Mouse (Mus musculus) intestine, postnatal 0 days (tissue): ENCODE data around the gene Plod1. TPM values are rescaled to one million over a fixed set of nuclear protein-coding genes. Genes with fewer than 3 reads are reported as not detected.

ENCODE experiments used
- ATAC-seq: fragments of 200-750 bp; cut with Nextera tagmentation; 2 replicates; pipeline ENCODE4 v1.8.0; 2017; ENCODE audit warnings: mild to moderate bottlenecking, moderate TSS enrichment, moderate library complexity
- H3K27ac ChIP-seq: fragments of 300-500 bp; sonication (generic); 2 replicates; pipeline ENCODE4 v1.5.1; 2014; ENCODE audit warnings: mild to moderate bottlenecking, low read depth, low read length, moderate library complexity
- H3K27me3 ChIP-seq: fragments of 300-500 bp; sonication (generic); replicated peaks from 2 replicates; pipeline ENCODE4 v1.6.1; 2014; ENCODE audit warnings: low read length, mixed read lengths; ENCODE audit not compliant: control insufficient read depth, insufficient read depth
- H3K36me3 ChIP-seq: fragments of 300-500 bp; sonication (generic); 2 replicates; pipeline ENCODE4 v1.6.1; 2014; ENCODE audit warnings: mild to moderate bottlenecking, moderate library complexity; ENCODE audit not compliant: control insufficient read depth, insufficient read depth
- H3K4me1 ChIP-seq: fragments of 300-500 bp; sonication (generic); replicated peaks from 2 replicates; pipeline ENCODE4 v1.6.1; 2014; ENCODE audit warnings: antibody characterized with exemption, low read length, mixed read lengths; ENCODE audit not compliant: control insufficient read depth, insufficient read depth
- H3K4me2 ChIP-seq: fragments of 300-500 bp; sonication (generic); replicated peaks from 2 replicates; pipeline ENCODE4 v1.6.1; 2014; ENCODE audit warnings: low read depth, mild to moderate bottlenecking, moderate library complexity
- H3K4me3 ChIP-seq: fragments of 300-500 bp; sonication (generic); 2 replicates; pipeline ENCODE4 v1.5.1; 2014; ENCODE audit warnings: low read depth, low read length
- H3K9ac ChIP-seq: fragments of 300-500 bp; sonication (generic); 2 replicates; pipeline ENCODE4 v1.6.1; 2014; ENCODE audit warnings: mild to moderate bottlenecking, low read depth, low read length
- H3K9me3 ChIP-seq: fragments of 300-500 bp; sonication (generic); 2 replicates; pipeline ENCODE4 v1.6.1; 2016; ENCODE audit warnings: mixed run types; ENCODE audit not compliant: control insufficient read depth
- CTCF ChIP-seq: sonication (generic); IDR thresholded peaks from 2 replicates; pipeline ENCODE4 v1.5.1; 2016; ENCODE audit warnings: low read depth, mild to moderate bottlenecking, control low read depth, antibody characterized with exemption, moderate library complexity
- WGBS: fragments of 180-500 bp; shearing (Covaris S2); extraction: QIAGEN DNeasy Blood & Tissue Kit; methylation state at CpG from one replicate; pipeline ENCODE4 v1.1.7; 2014; 5-methylcytosine and 5-hydroxymethylcytosine counted together
- polyA plus RNA-seq: library from polyadenylated mRNA; unstranded; fragments of >200 nt; fragmentation: Nextera tagmentation; extraction: Ambion mirVana; gene quantifications from 2 replicates; pipeline ENCODE4 v1.2.1, GENCODE M21; 2015

The Plod1 gene
- polyA plus RNA-seq, 1 experiment from 2014 or later = 28.8 TPM

GRCm38 (mm10) chr4:147918459-147919121, 18.0 kb downstream of the Plod1 start:
- Histone ChIP-seq H3K27ac (no peak overlapping the region), H3K9me3 (no peaks in the 10 kb centered on the region), H3K27me3 (no peaks in the 10 kb centered on the region), H3K4me2 (no peak overlapping the region), H3K9ac (no peak overlapping the region), H3K36me3 (peaks cover 28% of the 10 kb centered on the region; the same call in 1 of the 2 replicates), H3K4me1 (no peaks in the 10 kb centered on the region), H3K4me3 (no peak overlapping the region)
- ATAC-seq = peak; percentile 58; the same call in 1 of the 2 replicates
- WGBS = 58% methylated on average over 7 of the region's 7 CpGs
- TF ChIP-seq CTCF = peak; percentile 82

DNA sequence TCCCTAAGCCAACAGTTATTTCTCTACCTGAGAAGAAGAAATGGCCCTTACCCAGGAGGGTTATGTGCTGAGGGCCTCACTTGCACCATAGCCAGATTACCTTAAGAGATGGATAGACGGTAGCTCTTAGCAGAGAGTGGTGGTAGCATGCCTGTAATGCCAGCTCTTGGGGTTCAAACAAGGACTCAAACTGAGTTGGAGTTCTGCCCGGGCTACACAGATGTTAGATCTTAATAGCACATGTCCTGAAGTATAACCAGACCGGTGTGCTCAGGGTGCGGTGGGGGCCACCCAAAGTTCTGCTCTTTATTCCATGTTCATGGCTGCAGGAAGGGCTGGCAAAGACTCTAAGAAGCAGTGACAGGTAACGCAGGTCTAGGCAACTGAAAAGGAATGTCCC, 27.1 kb downstream of the Plod1 start:
- Histone ChIP-seq H3K4me2 (no peak overlapping the region), H3K27me3 (no peaks in the 10 kb centered on the region), H3K4me1 (no peaks in the 10 kb centered on the region), H3K9ac (no peak overlapping the region), H3K27ac (no peak overlapping the region), H3K36me3 (peaks cover 18% of the 10 kb centered on the region; the same call in 1 of the 2 replicates), H3K9me3 (no peaks in the 10 kb centered on the region), H3K4me3 (no peak overlapping the region)
- ATAC-seq = no peak
- TF ChIP-seq CTCF = no peak
- 94% methylated on average over 5 of the region's 5 CpGs for WGBS

- peak; percentile 37 for ATAC-seq
- H3K4me3 ChIP-seq = no peak overlapping the region
- WGBS = 61% methylated on average over 5 of the region's 5 CpGs
Observed at GRCm38 (mm10) chr4:147906230-147906629, 30.3 kb downstream of the Plod1 start.

DNA sequence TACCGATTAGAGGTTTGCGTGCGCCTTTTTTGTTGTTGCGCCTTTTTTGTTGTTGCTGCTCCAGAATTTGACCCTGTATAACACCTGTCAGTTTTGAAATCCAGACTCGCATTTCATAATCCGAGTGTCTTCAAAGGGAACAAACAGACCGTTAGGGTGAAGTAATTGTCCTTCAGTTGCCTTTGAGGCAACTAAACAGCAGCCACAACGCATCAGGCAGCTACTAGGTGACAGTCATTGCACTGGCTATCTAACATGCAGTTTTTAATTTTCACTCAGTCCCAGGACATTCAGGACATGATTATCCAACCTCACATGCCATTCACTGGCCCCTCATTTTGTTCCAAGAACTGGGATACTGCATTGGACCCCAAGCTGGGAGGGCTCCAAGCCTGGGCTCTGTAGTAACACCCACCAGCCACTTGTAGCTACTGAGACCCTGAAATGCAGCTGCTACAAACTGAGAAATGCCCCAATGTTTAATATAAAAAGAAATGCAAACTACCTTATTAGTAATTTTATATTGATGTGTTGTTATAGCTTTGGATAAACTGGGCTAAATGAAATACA, 31.4 kb downstream of the Plod1 start:
- H3K27ac ChIP-seq = peak overlapping the region; percentile 90; the same call in 1 of the 2 replicates

More at GRCm38 (mm10) chr4:147906230-147906629, 30.3 kb downstream of the Plod1 start:
- Histone ChIP-seq H3K9me3 (no peaks in the 10 kb centered on the region), H3K27me3 (no peaks in the 10 kb centered on the region), H3K4me2 (no peak overlapping the region), H3K9ac (no peak overlapping the region), H3K4me1 (0 out of 2 replicates have a peak, but pooled peaks cover 4% of the 10 kb centered on the region), H3K36me3 (peaks cover 16% of the 10 kb centered on the region), H3K27ac (no peak overlapping the region; the same call in 1 of the 2 replicates)
- no peak for TF ChIP-seq CTCF

DNA sequence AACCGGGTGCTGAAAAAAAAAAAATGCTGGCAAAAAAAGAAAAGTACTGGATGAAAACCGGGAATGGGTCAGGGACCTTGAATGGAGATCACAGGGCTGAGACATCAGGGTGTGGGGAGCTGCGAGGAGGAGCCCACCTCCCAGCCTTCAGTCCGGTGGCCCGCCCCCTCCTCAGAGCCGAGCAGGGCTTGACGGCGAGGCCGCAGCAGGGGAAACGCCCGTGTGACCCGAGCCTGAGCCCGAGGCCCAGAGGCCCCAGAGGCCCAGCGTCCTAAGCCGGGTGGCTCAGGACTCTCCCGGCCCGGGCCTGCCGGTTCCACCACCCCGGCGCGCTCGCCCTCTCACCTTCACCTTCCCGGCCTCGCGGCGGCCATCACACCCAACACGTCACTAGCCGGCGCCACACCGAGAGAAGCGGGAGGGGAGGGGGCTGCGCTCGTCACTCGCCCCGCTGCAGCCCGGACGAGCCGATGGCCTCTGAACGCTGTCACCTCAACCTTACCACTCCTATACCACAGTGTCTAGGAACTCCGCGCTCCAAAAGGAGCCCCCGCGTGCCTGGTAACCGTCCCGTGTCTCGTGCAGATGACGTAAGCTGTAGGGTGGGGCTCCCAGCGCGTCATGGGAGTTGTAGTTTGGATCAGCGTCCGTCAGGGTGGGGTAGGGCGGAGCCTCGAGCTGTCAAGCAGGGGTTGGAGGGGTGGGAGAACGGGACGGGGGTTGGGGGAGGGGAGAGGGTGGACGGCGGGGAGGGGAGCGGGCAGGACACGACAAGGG, 32.1 kb downstream of the Plod1 start, which contains the start of gene Mfn2:
TSS of gene Mfn2 (minus strand) at position 392 of the 777 bp plus-strand sequence.
- whole genome bisulfite sequencing = under 1% methylated on average over 57 of the region's 59 CpGs
- no peak for TF ChIP-seq CTCF

More for the DNA sequence above, 31.4 kb downstream of the Plod1 start:
- no peaks in the 10 kb centered on the region for H3K9me3 ChIP-seq
- peak overlapping the region; percentile 89 for H3K9ac ChIP-seq
- under 1% methylated on average over 8 of the region's 8 CpGs for WGBS
- 0 out of 2 replicates have a peak, but pooled peaks cover 6% of the 10 kb centered on the region for H3K4me1 ChIP-seq
- peak overlapping the region; percentile 76 for H3K4me2 ChIP-seq
- no peak for TF ChIP-seq CTCF
- H3K4me3 ChIP-seq = peak overlapping the region; percentile 98
- no peak for ATAC-seq
- H3K36me3 ChIP-seq = peaks cover 17% of the 10 kb centered on the region
- H3K27me3 ChIP-seq = no peaks in the 10 kb centered on the region

GRCm38 (mm10) chr4:147903601-147904000, 33.0 kb downstream of the Plod1 start:
- Histone ChIP-seq H3K9me3 (no peaks in the 10 kb centered on the region), H3K4me3 (peak overlapping the region; percentile 98), H3K4me2 (peak overlapping the region; percentile 76), H3K9ac (peak overlapping the region; percentile 89), H3K36me3 (peaks cover 31% of the 10 kb centered on the region), H3K27me3 (no peaks in the 10 kb centered on the region), H3K27ac (peak overlapping the region; percentile 90), H3K4me1 (0 out of 2 replicates have a peak, but pooled peaks cover 10% of the 10 kb centered on the region)
- TF ChIP-seq CTCF = no peak
- WGBS = 48% methylated on average over 3 of the region's 3 CpGs
- peak; percentile 2; the same call in 1 of the 2 replicates for ATAC-seq

More for the DNA sequence above, 32.1 kb downstream of the Plod1 start, which contains the start of gene Mfn2:
- Histone ChIP-seq H3K9me3 (no peaks in the 10 kb centered on the region), H3K4me3 (peak within 1 kb of the TSS; percentile 98), H3K4me2 (peak within 1 kb of the TSS; percentile 76), H3K9ac (peak within 1 kb of the TSS; percentile 89), H3K27me3 (no peaks in the 10 kb centered on the region), H3K4me1 (0 out of 2 replicates have a peak, but pooled peaks cover 10% of the 10 kb centered on the region), H3K36me3 (peaks cover 22% of the 10 kb centered on the region), H3K27ac (peak within 1 kb of the TSS; percentile 90)
- ATAC-seq = peak; percentile 70
